Mouse (Mus musculus) midbrain, postnatal 0 days (tissue): ENCODE results near the gene Trim37. TPM values are rescaled to one million over a fixed set of nuclear protein-coding genes. Genes with fewer than 3 reads are reported as not detected.

Experiments used
- ATAC-seq: fragments of 200-750 bp; cut with Nextera tagmentation; 2 replicates; pipeline ENCODE4 v1.8.0; 2017; ENCODE audit warnings: moderate number of reproducible peaks, mild to moderate bottlenecking, moderate TSS enrichment, moderate library complexity; ENCODE audit not compliant: low FRiP score
- DNase-seq: peaks from one replicate; pipeline ENCODE4 v3.0.0-alpha.2; 2015; ENCODE audit warnings: low spot score
- H3K27ac ChIP-seq: fragments of 300-500 bp; sonication (generic); 2 replicates; pipeline ENCODE4 v1.5.1; 2014; ENCODE audit warnings: low read depth, mild to moderate bottlenecking, low read length, mixed read lengths
- H3K27me3 ChIP-seq: fragments of 300-500 bp; sonication (generic); 2 replicates; pipeline ENCODE4 v1.6.1; 2014; ENCODE audit warnings: low read length, control low read depth, mixed read lengths; ENCODE audit not compliant: insufficient read depth
- H3K36me3 ChIP-seq: fragments of 300-500 bp; sonication (generic); 2 replicates; pipeline ENCODE4 v1.6.1; 2014; ENCODE audit warnings: low read length, control low read depth, mixed read lengths; ENCODE audit not compliant: insufficient read depth
- H3K4me1 ChIP-seq: fragments of 300-500 bp; sonication (generic); 2 replicates; pipeline ENCODE4 v1.6.1; 2014; ENCODE audit warnings: mild to moderate bottlenecking, control low read depth, antibody characterized with exemption, low read length, mixed read lengths; ENCODE audit not compliant: insufficient read depth
- H3K4me2 ChIP-seq: fragments of 300-500 bp; sonication (generic); 2 replicates; pipeline ENCODE4 v1.6.1; 2014; ENCODE audit warnings: low read depth, mild to moderate bottlenecking, low read length, mixed read lengths; ENCODE audit not compliant: poor library complexity, severe bottlenecking
- H3K4me3 ChIP-seq: fragments of 300-500 bp; sonication (generic); 2 replicates; pipeline ENCODE4 v1.5.1; 2014; ENCODE audit warnings: low read depth, mild to moderate bottlenecking, low read length, moderate library complexity
- H3K9ac ChIP-seq: fragments of 300-500 bp; sonication (generic); replicated peaks from 2 replicates; pipeline ENCODE4 v1.6.1; 2014; ENCODE audit warnings: mild to moderate bottlenecking, low read length, moderate library complexity, mixed read lengths; ENCODE audit not compliant: poor library complexity, severe bottlenecking
- H3K9me3 ChIP-seq: fragments of 300-500 bp; sonication (generic); 2 replicates; pipeline ENCODE4 v1.6.1; 2016; ENCODE audit warnings: low read length, control low read depth
- CTCF ChIP-seq: IDR thresholded peaks from 2 replicates; pipeline ENCODE4 v1.5.1; 2016; ENCODE audit warnings: antibody characterized with exemption, mild to moderate bottlenecking
- WGBS: fragments of 180-500 bp; shearing (Covaris S2); extraction: QIAGEN DNeasy Blood & Tissue Kit; methylation state at CpG from one replicate; pipeline ENCODE4 v1.1.7; 2014; 5-methylcytosine and 5-hydroxymethylcytosine counted together
- polyA plus RNA-seq: library from polyadenylated mRNA; unstranded; fragments of >200 nt; fragmentation: Nextera tagmentation; extraction: Ambion mirVana; gene quantifications from 2 replicates; pipeline ENCODE4 v1.2.1, GENCODE M21; 2015
- total RNA-seq: library from RNA; depleted of rRNA; stranded (reverse); fragments of >200 nt; gene quantifications from 2 replicates; pipeline ENCODE4 v1.2.3, GENCODE M21; 2014

The Trim37 gene
- total and polyA plus RNA-seq, 2 experiments from 2014 or later: 72.6 to 125 TPM

GRCm38 (mm10) chr11:87173625-87174024, 46.7 kb downstream of the Trim37 start:
- Histone ChIP-seq H3K4me1 (no peaks in the 10 kb centered on the region), H3K9me3 (no peaks in the 10 kb centered on the region), H3K4me3 (no peak overlapping the region), H3K36me3 (peaks cover 3% of the 10 kb centered on the region; the same call in 1 of the 2 replicates), H3K4me2 (no peak overlapping the region), H3K9ac (no peak overlapping the region), H3K27me3 (no peaks in the 10 kb centered on the region), H3K27ac (no peak overlapping the region)
- WGBS: 77% methylated on average over 5 of the region's 5 CpGs
- no peak for DNase-seq
- no peak for TF ChIP-seq CTCF
- ATAC-seq: no peak

GRCm38 (mm10) chr11:87175031-87175430, 48.2 kb downstream of the Trim37 start:
- Histone ChIP-seq H3K4me1 (no peaks in the 10 kb centered on the region), H3K4me3 (no peak overlapping the region), H3K9ac (no peak overlapping the region), H3K36me3 (0 out of 2 replicates have a peak, but pooled peaks cover 3% of the 10 kb centered on the region), H3K27me3 (no peaks in the 10 kb centered on the region), H3K4me2 (no peak overlapping the region), H3K27ac (no peak overlapping the region), H3K9me3 (no peaks in the 10 kb centered on the region)
- no peak for TF ChIP-seq CTCF
- ATAC-seq (no peak), DNase-seq (no peak)
- WGBS: 98% methylated on average over 4 of the region's 4 CpGs

- Histone ChIP-seq H3K4me3 (no peak overlapping the region), H3K4me1 (no peaks in the 10 kb centered on the region), H3K9me3 (no peaks in the 10 kb centered on the region), H3K9ac (no peak overlapping the region), H3K4me2 (no peak overlapping the region), H3K27ac (no peak overlapping the region), H3K27me3 (no peaks in the 10 kb centered on the region), H3K36me3 (peaks cover 6% of the 10 kb centered on the region; the same call in 1 of the 2 replicates)
- ATAC-seq (no peak), DNase-seq (no peak)
- whole genome bisulfite sequencing: 88% methylated on average over 5 of the region's 5 CpGs
- no peak for TF ChIP-seq CTCF
Observed at GRCm38 (mm10) chr11:87212313-87212712, 85.4 kb downstream of the Trim37 start.

GRCm38 (mm10) chr11:87222686-87223085, 95.8 kb downstream of the Trim37 start:
- no peak for ATAC-seq

GRCm38 (mm10) chr11:87227056-87227455, 100.2 kb downstream of the Trim37 start:
- Histone ChIP-seq H3K27me3 (no peaks in the 10 kb centered on the region), H3K4me3 (no peak overlapping the region), H3K4me2 (no peak overlapping the region), H3K9me3 (no peaks in the 10 kb centered on the region), H3K4me1 (no peaks in the 10 kb centered on the region), H3K9ac (no peak overlapping the region), H3K27ac (no peak overlapping the region), H3K36me3 (peaks cover 14% of the 10 kb centered on the region; the same call in 1 of the 2 replicates)
- ATAC-seq (no peak), DNase-seq (no peak)
- no peak for TF ChIP-seq CTCF
- 85% methylated on average over 5 of the region's 5 CpGs for WGBS

More at GRCm38 (mm10) chr11:87222686-87223085, 95.8 kb downstream of the Trim37 start:
- no peak overlapping the region for H3K27ac ChIP-seq
- no peak overlapping the region for H3K4me3 ChIP-seq
- TF ChIP-seq CTCF: no peak
- H3K9ac ChIP-seq: no peak overlapping the region
- no peak for DNase-seq
- H3K4me1 ChIP-seq: no peaks in the 10 kb centered on the region
- no peaks in the 10 kb centered on the region for H3K9me3 ChIP-seq
- 91% methylated on average over 3 of the region's 3 CpGs for WGBS
- H3K36me3 ChIP-seq: peaks cover 15% of the 10 kb centered on the region
- H3K27me3 ChIP-seq: no peaks in the 10 kb centered on the region
- H3K4me2 ChIP-seq: no peak overlapping the region

GRCm38 (mm10) chr11:87233377-87233776, 106.5 kb downstream of the Trim37 start:
- no peak for TF ChIP-seq CTCF
- H3K9ac ChIP-seq: no peak overlapping the region
- no peak overlapping the region for H3K4me2 ChIP-seq
- H3K9me3 ChIP-seq: no peaks in the 10 kb centered on the region
- WGBS: 91% methylated on average over 5 of the region's 5 CpGs
- no peak for ATAC-seq
- peaks cover 18% of the 10 kb centered on the region; the same call in 1 of the 2 replicates for H3K36me3 ChIP-seq
- no peak overlapping the region for H3K4me3 ChIP-seq
- H3K27ac ChIP-seq: no peak overlapping the region
- H3K4me1 ChIP-seq: no peaks in the 10 kb centered on the region
- no peak for DNase-seq
- no peaks in the 10 kb centered on the region for H3K27me3 ChIP-seq
